Mouse (Mus musculus) neutrophil, adult 59 days (primary cell): ENCODE data around the gene Extl1. TPM values are rescaled to one million over a fixed set of nuclear protein-coding genes. Genes with fewer than 3 reads are reported as not detected.

ENCODE experiments used
- total RNA-seq, 2 experiments: library from RNA; stranded (reverse); gene quantifications; 1 replicate in 1 of 2; 2 replicates in 1 of 2; pipeline ENCODE4 v1.2.4; 2023

Gene Extl1
- not detected for total RNA-seq

DNA sequence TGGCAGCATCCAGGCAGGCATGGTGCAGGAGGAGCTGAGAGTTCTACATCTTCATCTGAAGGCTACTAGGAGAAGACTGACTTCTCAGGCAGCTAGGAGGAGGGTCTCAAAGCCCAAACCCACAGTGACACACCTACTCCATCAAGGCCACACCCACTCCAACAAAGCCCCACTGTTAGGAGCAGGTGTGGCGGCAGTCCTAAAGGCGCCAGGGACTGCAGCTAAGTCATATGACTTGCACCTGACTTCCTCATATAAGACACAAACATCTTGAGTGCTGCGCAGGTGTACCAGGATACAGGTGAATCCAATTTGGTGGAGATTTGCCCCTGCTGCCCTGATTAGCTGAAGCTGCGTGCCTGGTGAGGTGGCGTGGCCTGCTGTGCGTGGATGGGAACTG is at the start of gene Extl1:
TSS of gene Extl1 (minus strand) at position 101 of the 400 bp plus-strand sequence.

DNA sequence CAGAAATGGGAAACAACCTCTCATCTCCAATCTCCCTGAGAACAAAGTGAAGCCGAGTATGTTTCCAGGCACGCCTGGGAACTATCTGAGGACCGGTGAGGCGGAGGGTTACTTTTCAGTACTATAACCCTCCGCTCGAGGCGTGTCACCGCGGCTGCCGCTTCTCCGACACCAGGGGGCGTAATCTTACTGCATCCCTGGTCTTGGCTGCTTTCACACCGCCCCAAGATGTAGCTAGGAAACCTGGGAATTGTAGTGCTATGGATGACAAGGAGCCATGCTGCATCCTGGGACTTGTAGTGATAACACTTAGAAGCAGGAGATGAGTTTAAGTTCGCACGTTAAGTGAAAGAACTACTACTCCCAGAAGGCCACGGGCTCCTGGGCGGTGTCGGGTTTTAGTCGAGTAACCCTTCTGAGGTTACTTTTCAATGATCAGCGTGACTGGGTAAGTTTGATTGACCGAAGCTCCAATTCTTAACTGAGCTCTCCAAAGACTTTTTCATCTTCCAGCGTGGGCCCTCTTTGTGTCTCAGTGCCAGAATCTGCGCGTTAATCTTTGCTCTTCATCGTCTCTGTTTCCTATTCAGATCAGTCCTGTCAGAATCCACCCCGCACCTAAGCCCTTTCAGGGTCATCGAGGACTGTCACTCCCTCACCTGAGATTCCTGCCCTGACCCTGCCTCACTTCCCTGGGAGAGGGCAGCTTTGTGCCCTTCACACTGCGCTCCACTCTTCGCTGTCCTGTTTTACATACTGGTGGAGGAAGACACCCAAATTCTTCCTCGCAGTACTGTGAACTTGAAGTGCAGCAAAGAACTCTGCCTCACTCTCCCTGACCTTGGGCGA is 12.6 kb upstream of the Extl1 start, which contains the start of gene Pafah2:
TSS of gene Pafah2 (plus strand) at position 344 of the 849 bp plus-strand sequence.

GRCm38 (mm10) chr4:134343071-134344031 is 40.3 kb downstream of the Extl1 start, which contains the start of gene Slc30a2:
Gene Slc30a2, plus strand, starts transcription at chr4:134343181.

DNA sequence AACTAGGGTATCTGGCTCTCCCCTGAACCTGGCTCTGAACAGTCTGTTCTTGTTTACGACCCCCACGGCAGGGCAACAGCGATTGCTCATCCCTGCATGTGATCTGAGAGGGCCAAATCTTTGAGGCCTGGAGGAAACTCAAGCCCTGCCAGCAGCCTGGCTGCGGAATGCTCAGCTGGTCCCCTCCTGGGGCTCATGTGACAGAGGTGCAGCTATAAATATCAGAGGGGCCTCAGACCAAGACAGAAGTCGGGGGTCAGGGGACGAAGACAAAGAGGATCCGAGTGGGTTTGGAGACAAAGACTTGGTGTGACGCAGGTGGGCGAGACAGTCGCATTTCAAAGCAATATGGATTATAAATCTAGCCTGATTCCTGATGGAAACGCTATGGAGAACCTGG is 68.8 kb downstream of the Extl1 start, which contains the start of gene Trim63:
TSS of gene Trim63 (plus strand) at position 245 of the 400 bp plus-strand sequence.

Other genes starting within 250 kb of the Extl1 start
- gene Cep85, start 196.7 kb downstream of the Extl1 start, total RNA-seq, result 10 to 100 TPM; 13.1 to 18.9 TPM
- not detected for gene Gm7534, start 180.8 kb downstream of the Extl1 start, total RNA-seq
- gene Catsper4, start 156.5 kb downstream of the Extl1 start, total RNA-seq, result not detected
- gene Cnksr1, start 145.5 kb downstream of the Extl1 start, total RNA-seq, result not detected
- gene E130218I03Rik, start 140.2 kb downstream of the Extl1 start, total RNA-seq, result not detected
- 1 to 10 TPM; 3.8 to 4.7 TPM for gene Zfp593, start 138.3 kb downstream of the Extl1 start, total RNA-seq
- not detected for gene Gm30191, start 136.9 kb downstream of the Extl1 start, total RNA-seq
- not detected for gene Grrp1, start 129.7 kb downstream of the Extl1 start, total RNA-seq
- 10 to 100 TPM; 12.1 to 15.9 TPM for gene Pdik1l, start 96.0 kb downstream of the Extl1 start, total RNA-seq
- not detected for gene Trim63, start 68.7 kb downstream of the Extl1 start, total RNA-seq
- gene Slc30a2, start 40.7 kb downstream of the Extl1 start, total RNA-seq, result under 1 TPM in 1 of 2 experiments, not detected in 1; 0.51 TPM
- gene Pafah2, start 12.5 kb upstream of the Extl1 start, total RNA-seq, result 10 to 100 TPM; 12.9 to 16.8 TPM
- gene Stmn1, start 84.5 kb upstream of the Extl1 start, total RNA-seq, result 100 to 1,000 TPM; 214 to 233 TPM
- 10 to 100 TPM; 31.3 to 32.0 TPM for gene Paqr7, start 112.8 kb upstream of the Extl1 start, total RNA-seq
- gene Aunip, start 127.1 kb upstream of the Extl1 start, total RNA-seq, result 1 to 10 TPM; 4.7 to 6.8 TPM
- 10 to 100 TPM; 37.2 to 40.0 TPM for gene Mtfr1l, start 151.5 kb upstream of the Extl1 start, total RNA-seq
- 100 to 1,000 TPM; 115 to 117 TPM for gene Selenon, start 168.3 kb upstream of the Extl1 start, total RNA-seq